Mouse (Mus musculus) embryonic fibroblast, embryonic 13.5 days (primary cell): ENCODE results near the gene Zfp184. TPM values are rescaled to one million over a fixed set of nuclear protein-coding genes. Genes with fewer than 3 reads are reported as not detected.
A peak's percentile ranks its signal among the peaks of the same experiment; 100 is the strongest.

Experiments used
- H3K27ac ChIP-seq: 2 replicates; pipeline ENCODE4 v1.5.1; 2012; ENCODE audit warnings: low read length, control low read depth, inconsistent platforms; ENCODE audit not compliant: insufficient read depth
- H3K4me1 ChIP-seq: 2 replicates; pipeline ENCODE4 v1.6.1; 2011; ENCODE audit warnings: low read length; ENCODE audit not compliant: control insufficient read depth, insufficient read depth
- H3K4me3 ChIP-seq: 2 replicates; pipeline ENCODE4 v1.5.1; 2011; ENCODE audit warnings: mild to moderate bottlenecking, control low read depth, low read length; ENCODE audit not compliant: insufficient read depth
- CTCF ChIP-seq: IDR thresholded peaks from 2 replicates; pipeline ENCODE4 v1.5.1; 2011; ENCODE audit warnings: mild to moderate bottlenecking, control low read depth, low read length, moderate library complexity, borderline replicate concordance; ENCODE audit not compliant: insufficient read depth
- POLR2A ChIP-seq: IDR thresholded peaks from 2 replicates; pipeline ENCODE4 v1.6.1; 2011; ENCODE audit warnings: low read depth, mild to moderate bottlenecking, control low read depth, low read length, moderate library complexity
- polyA plus RNA-seq: library from polyadenylated mRNA; stranded (reverse); fragments of >200 nt; gene quantifications from 2 replicates; pipeline ENCODE4 v1.2.4, GENCODE M21; 2011; ENCODE audit warnings: low read depth; ENCODE audit not compliant: missing spikeins, insufficient read length

Gene Zfp184
- polyA plus RNA-seq, 1 experiment = 5.0 TPM

DNA sequence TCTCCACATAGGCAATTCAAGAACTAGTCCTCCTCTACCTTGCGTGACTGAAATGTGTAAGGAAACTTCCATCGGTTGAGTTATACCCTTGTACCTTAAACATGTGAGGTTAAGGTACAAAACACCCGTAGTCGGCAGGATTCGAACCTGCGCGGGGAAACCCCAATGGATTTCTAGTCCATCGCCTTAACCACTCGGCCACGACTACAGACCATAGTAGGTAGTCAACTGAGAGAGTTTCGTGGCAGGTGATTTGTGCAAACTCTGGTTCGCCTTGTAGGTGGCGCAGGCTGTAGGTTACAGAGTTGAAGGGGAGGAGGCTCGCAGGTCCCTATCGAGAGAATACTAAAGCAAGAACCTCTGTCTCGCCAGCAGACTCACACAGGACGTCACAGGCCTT, 7.9 kb upstream of the Zfp184 start:
- Histone ChIP-seq H3K4me3 (peak overlapping the region; percentile 48), H3K27ac (no peak overlapping the region)
- no peak for TF ChIP-seq CTCF

DNA sequence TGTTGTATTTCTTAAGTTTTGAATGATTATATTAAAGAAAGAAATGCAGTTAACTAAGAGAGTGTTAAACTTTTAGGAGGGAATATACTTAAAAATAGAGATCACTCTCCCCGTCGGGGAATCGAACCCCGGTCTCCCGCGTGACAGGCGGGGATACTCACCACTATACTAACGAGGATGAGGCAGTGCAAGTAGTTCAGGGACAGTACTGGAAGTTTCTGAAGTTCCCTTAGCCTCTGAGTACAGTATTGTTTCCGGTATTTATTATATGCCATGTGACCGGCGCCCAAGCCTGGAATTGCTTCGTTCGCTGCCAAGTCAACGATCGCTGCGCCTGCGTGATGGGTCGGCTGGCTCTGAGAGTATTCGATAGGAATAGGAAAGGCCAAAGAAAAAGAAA, 4.7 kb upstream of the Zfp184 start:
- H3K4me1 ChIP-seq = no peaks in the 10 kb centered on the region; the same call in 1 of the 2 replicates
- TF ChIP-seq POLR2A = no peak
- TF ChIP-seq CTCF = no peak
- peak overlapping the region; percentile 71 for H3K4me3 ChIP-seq
- H3K27ac ChIP-seq = peak overlapping the region; percentile 42

More for the DNA sequence above, 7.9 kb upstream of the Zfp184 start:
- H3K4me1 ChIP-seq = no peaks in the 10 kb centered on the region; the same call in 1 of the 2 replicates

DNA sequence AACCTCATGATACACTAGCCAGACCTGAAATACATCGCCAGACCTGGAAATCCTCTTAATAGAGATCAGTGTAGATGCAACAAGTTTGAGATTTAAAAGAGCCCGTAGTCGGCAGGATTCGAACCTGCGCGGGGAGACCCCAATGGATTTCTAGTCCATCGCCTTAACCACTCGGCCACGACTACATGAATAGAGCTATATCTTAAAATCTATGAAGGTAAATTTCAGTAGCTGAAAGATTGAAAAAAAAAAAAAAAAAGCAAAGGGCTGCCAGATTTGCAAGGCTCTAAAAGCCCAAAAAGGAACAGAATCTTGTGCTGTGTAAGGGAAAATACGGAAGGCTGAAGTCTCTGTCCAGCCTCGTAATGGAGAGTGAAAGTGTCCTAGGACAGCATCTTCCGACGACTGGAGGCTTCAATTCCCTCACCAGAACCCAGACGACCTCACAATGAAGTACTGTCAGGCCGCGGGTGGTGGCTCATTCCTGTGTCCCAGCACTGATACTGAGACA, 4.0 kb upstream of the Zfp184 start:
- peak overlapping the region; percentile 42 for H3K27ac ChIP-seq

DNA sequence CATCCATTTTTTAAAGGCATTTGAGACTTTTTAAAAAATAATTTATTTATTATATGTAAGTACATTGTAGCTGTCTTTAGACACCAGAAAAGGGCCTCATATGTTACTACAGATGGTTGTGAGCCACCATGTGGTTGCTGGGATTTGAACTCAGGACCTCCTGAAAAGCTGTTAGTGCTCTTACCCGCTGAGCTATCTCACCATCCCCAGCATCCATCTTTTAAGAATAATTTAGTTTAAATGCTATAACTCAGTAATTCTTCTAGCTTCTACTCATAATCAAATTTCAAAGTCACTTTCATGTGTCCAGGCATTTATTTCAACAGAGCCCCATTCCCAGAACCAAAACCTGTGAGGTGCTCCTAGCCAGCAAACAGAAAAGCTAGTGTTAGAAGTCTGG, 1.2 kb upstream of the Zfp184 start:
- TF ChIP-seq POLR2A = no peak
- TF ChIP-seq CTCF = no peak
- Histone ChIP-seq H3K4me3 (no peak overlapping the region), H3K27ac (no peak overlapping the region)

More for the DNA sequence above, 4.0 kb upstream of the Zfp184 start:
- Histone ChIP-seq H3K4me3 (peak overlapping the region; percentile 71), H3K4me1 (no peaks in the 10 kb centered on the region; the same call in 1 of the 2 replicates)
- TF ChIP-seq CTCF = no peak
- no peak for TF ChIP-seq POLR2A

DNA sequence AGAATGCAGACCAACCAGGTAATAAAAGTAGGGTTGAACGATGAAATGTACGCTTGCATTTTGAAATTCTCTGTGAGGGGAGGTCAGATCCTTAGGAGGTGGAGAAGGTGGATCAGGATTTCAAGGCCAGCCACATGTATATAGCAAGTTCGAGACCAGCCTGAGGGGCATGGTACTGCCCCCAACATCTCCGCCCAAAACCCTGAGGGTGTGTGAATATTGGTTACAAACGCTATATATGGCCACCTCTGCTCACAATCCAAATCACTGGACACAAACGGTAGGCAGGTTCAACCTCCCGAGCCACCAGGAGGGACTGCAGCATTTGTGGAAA, 335 bp upstream of the Zfp184 start:
- no peak overlapping the region for H3K27ac ChIP-seq
- H3K4me1 ChIP-seq = no peaks in the 10 kb centered on the region
- TF ChIP-seq POLR2A = no peak; the same call in 1 of the 2 replicates
- no peak for TF ChIP-seq CTCF
- H3K4me3 ChIP-seq = peak overlapping the region; percentile 50

More for the DNA sequence above, 1.2 kb upstream of the Zfp184 start:
- H3K4me1 ChIP-seq = no peaks in the 10 kb centered on the region

DNA sequence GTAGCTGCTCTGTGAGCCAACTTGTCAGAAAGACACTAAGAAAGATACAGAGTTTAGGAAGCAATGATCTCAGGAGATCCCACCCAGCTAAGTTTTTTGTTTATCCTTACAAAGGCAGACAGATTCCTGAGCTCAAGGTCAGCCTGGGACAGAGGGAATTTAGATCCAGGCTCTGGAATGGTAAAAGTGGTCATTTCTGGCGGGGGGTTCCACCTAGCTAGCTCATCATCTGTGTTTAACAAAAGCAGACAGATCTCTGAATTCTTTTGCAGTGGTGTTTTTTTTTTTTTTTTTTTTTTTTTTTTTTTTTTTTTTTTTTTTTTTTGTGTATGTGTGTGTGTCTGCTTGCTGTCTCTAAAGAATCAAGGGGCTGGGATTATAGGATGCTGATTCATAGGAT, 24.4 kb downstream of the Zfp184 start:
- no peak for TF ChIP-seq POLR2A
- TF ChIP-seq CTCF = no peak

DNA sequence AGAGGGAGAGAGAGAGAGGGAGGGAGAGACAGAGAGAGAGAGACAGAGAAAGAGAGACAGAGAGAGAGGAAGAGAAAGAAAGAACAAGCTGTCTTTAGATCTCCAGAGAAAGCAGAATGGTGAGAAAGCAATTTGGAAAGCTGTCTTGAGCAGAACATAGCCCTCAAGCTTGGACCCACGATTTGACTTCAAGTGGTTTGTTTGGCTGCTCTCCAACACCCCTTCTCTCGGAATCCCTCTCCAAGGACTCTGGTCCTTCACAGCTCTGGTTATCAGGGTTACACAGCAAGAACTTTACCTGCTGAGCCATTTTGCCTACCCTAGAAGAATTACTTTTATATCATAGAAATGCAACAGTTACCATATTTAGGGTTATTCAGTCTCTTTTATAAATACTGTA, 24.9 kb downstream of the Zfp184 start:
- Histone ChIP-seq H3K4me1 (no peaks in the 10 kb centered on the region), H3K27ac (no peak overlapping the region), H3K4me3 (no peak overlapping the region)
- TF ChIP-seq CTCF = no peak
- TF ChIP-seq POLR2A = no peak

More for the DNA sequence above, 24.4 kb downstream of the Zfp184 start:
- Histone ChIP-seq H3K4me1 (no peaks in the 10 kb centered on the region), H3K27ac (no peak overlapping the region), H3K4me3 (no peak overlapping the region)

DNA sequence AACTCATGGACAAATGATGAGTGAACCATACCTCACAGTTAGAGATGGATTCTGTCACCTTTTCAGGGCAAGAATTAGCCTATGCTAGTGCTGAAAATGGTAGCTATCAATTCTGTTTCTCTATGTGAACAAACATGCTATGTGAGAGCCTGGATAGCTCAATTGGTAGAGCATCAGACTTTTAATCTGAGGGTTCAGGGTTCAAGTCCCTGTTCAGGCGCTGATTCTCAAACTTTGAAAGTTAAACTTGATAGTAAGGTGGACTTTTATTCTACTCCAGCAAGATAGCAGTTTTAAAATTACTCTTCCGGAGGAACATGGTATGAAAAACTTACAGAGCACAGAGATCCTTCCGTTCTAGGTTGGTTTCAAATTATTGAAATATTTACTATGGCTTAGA, 26.7 kb downstream of the Zfp184 start:
- Histone ChIP-seq H3K27ac (no peak overlapping the region), H3K4me3 (no peak overlapping the region), H3K4me1 (no peaks in the 10 kb centered on the region)
- TF ChIP-seq CTCF (no peak), POLR2A (no peak)

DNA sequence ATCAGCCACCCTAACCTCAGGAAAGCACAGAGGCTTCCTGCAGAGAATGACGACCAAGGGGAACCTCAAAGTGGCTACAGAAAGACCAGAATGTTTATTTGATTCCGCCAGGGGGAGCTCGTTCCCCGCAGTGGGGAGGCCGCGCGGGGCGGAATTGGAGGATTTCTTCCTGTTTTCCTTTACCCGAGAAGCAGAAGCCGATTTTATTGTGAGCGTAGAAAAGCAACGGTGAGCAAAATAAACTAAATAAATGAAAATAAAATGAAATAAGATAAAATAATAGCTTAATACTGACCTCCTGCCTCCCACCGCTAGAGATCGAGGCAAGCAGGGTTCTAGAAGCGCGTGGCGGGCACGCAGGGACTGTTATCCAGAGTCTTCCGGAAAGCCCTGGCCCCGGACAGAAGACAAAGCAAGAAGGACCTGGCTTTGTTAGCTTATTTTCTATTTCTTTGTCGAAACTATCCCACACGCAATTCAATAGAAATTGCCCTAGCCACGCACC, 29.4 kb downstream of the Zfp184 start:
- H3K4me3 ChIP-seq = peak overlapping the region; percentile 87
- TF ChIP-seq CTCF = peak; percentile 23; the same call in 1 of the 2 replicates
- TF ChIP-seq POLR2A = peak; percentile 13; the same call in 1 of the 2 replicates
- no peaks in the 10 kb centered on the region for H3K4me1 ChIP-seq
- H3K27ac ChIP-seq = peak overlapping the region; percentile 67

DNA sequence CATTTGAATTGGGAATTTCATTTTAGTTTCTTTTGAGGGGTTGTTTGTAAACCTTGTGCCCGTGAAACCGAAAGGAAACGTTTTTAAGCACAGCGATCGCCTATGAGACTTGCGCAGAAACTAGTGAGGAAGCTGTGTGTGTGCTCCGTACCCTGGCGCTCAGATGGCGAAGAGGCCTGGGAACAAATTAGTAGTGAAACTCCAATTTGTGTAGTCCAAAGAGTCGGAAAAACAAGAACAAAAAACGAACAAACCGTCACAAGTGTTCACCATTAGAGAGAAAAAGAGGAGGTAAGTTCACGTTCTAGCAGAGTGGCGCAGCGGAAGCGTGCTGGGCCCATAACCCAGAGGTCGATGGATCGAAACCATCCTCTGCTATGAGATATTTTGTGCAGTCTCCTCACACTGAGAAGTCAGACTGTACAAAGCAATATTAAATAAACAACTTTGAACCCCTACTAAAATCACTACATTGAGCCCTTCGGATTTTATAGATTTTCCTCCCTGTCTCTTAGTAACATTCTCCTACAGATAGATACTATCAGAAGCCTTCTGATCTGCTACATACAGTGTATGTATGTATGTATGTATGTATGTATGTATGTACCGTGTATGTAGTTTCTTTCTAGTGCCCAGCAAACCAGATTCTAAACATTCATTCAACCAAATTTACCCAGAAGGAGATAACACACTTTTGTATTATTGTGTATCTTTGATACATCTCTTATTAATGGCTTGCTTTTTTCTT, 30.0 kb downstream of the Zfp184 start:
- Histone ChIP-seq H3K4me3 (peak overlapping the region; percentile 87), H3K27ac (peak overlapping the region; percentile 67), H3K4me1 (no peaks in the 10 kb centered on the region)
- no peak for TF ChIP-seq POLR2A
- TF ChIP-seq CTCF = no peak
